Mouse (Mus musculus): ENCODE measurements around the gene Txn1.

Gene Txn1

GRCm38 (mm10) chr4:57901210-57901609 lies 55.0 kb downstream of the Txn1 start:
- in situ Hi-C loops (cut with MboI, MseI) = loop anchor here (10.0 kb wide), 2 partner anchors 174 to 226 kb away; no protein-coding TSS in a partner anchor

GRCm38 (mm10) chr4:57896631-57897030 lies 59.6 kb downstream of the Txn1 start:
- in situ Hi-C loops (cut with MboI, MseI) = no loop called here

- in situ Hi-C loops (cut with MboI, MseI) = no loop called here
Observed at GRCm38 (mm10) chr4:57895902-57896301, 60.3 kb downstream of the Txn1 start.

GRCm38 (mm10) chr4:57895140-57895539 lies 61.1 kb downstream of the Txn1 start:
- in situ Hi-C loops (cut with MboI, MseI) = no loop called here

Measured in regulatory T cell (primary cell).